Mouse (Mus musculus): ENCODE data around the gene Hrk.

Gene Hrk

DNA sequence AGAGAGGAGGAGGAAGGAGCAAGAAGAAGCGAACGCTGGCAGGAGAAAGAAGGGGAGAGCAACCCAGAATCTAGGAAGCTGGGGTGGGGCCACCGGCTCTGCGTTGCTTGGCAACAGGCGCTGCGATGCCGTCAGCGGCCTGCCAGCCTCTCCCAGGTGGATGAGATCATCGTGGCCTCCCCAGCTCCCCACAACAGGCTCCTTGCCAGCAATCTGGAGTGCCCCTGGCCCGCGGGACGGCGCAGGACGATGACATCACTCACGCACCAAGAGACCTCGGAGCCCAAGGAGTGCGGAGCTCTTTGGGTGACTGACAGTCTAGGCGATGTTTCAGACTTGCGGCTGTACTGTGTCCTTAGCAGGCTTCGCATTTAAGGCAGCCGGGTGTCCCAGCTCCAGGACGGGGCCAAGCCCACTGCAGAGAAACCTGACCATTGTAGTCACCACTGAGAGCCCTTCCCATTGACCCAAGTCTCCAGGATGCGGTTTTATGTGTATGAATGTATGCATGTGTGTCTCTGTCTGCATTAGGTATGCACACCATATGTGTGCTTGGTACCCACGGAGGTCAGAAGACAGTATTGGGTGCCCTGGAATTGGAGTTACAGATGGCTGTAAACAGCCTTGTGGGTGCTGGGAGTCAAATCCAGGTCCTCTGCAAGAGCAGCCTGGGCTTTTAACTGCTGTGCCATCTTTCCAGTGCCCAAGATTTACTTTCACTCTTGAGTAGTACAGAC, 50.1 kb downstream of the Hrk start:
- peak; percentile 26 for DNase-seq (ENCODE audit: low read depth, low spot score)

DNA sequence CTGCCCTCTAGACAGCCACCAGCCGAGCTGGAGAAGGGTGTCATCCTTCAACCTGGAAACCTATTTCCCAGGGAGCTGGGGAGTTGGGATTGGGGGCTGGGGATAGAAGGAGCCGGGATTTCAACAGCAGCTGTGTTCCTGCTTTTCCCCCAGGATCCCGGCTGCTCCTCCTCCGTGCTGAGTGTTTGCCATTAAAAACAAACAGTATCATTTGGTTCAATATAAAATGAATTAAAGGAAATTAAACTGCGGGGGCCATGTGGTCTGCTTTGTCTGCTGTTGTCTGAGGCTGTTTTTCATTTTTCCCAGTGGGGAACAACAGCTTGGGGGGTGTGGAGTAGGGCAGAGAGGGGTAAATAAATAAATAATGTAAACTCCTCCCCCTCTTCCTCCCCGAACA, 53.0 kb downstream of the Hrk start:
- no peak for DNase-seq (ENCODE audit: low read depth, low spot score)

DNA sequence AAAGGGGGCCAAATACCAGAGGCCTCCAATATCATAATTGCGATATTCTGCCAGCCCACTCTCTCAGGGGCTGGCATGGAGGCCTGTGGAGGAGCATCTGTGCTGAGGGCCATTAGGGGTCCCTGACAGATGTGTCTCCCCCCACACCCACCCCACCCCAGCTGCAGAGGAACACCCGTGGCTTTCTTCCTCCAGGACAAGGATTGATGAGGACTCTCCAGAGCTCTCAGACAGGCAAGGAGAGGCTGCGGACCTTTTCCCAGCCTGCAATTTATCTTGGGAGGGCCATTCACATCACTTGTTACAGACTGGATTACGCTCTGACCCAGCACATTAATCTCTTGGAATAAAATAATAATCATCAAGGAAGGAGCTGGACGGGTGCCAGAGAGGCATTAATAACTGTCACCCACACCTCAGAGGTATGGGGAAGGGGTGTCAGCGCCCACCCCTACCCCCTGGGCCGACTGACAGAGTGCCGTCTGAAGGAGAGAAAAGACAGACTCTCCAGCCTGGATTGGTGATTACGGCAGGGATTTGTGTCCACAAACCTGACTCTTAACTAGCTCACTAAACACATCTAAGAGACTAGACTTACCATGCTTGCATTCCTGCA, 58.8 kb downstream of the Hrk start:
- no peak for DNase-seq (ENCODE audit: low read depth, low spot score)

DNA sequence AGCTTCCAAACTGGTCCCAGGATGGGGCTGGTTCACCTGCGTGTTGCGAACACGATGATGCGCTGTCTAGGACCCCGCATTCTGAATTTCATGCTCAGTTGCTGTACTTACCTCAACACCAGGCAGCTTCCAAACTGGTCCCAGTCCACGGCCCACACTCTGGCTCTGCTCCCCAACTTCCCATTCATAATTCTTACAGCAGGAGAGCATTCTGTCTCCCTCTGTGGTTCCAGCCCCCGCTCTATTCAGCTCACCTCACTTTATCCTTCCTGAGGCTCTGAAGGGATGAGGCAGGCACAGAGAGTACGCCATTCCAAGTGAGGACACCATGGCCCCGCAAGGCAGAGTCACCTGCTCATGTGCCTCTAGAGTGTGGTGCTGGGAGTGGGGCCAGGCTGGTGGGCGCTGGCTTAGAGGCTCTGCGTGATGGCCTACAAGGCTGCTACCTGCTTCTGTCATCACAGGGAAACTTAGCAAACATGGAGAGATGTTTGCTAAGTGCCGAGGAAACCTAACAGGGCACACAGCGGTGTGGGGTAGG, 65.7 kb downstream of the Hrk start:
- no peak for DNase-seq (ENCODE audit: low read depth, low spot score)

DNA sequence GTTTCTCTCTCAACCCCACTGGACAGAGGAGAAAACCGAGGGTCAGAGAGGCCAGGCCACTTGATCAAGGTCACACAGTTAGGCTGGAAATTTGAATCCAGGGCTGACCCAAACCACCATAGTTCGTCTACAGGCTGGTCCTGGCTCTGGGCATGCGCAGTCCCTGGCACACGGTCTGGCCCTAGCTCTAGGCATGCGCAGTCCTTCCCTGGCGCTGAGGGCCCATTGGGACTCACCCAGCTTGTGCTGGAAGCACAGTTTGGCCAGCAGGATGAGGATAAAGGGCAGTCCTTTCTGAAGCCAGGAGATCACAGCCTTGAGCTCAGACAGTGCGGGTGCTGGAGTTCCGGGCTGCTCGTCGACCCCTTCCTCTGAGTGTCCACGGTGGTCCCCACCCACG, 72.4 kb downstream of the Hrk start:
- no peak for DNase-seq (ENCODE audit: low read depth, low spot score)

Data from CD4-positive, CD25-positive, alpha-beta regulatory T cell, adult 2 months (primary cell).